Mouse (Mus musculus): ENCODE measurements around the gene Utrn.

Gene Utrn

GRCm38 (mm10) chr10:12704290-12704689 is 164.9 kb downstream of the Utrn start:
- in situ Hi-C loops (cut with MboI; ENCODE audit: unreplicated experiment in 2 of 2), result loop anchor here in 1 of 2 experiments (5.0 kb wide), 1 partner anchor 283 kb away; no protein-coding TSS in a partner anchor

GRCm38 (mm10) chr10:12703526-12703925 is 165.6 kb downstream of the Utrn start:
- in situ Hi-C loops (cut with MboI; ENCODE audit: unreplicated experiment in 2 of 2), result loop anchor here in 1 of 2 experiments (5.0 kb wide), 1 partner anchor 284 kb away; no protein-coding TSS in a partner anchor

GRCm38 (mm10) chr10:12702140-12702539 is 167.0 kb downstream of the Utrn start:
- in situ Hi-C loops (cut with MboI; ENCODE audit: unreplicated experiment in 2 of 2), result loop anchor here in 1 of 2 experiments (5.0 kb wide), 1 partner anchor 285 kb away; no protein-coding TSS in a partner anchor

GRCm38 (mm10) chr10:12701694-12702093 is 167.5 kb downstream of the Utrn start:
- in situ Hi-C loops (cut with MboI; ENCODE audit: unreplicated experiment in 2 of 2), result loop anchor here in 1 of 2 experiments (5.0 kb wide), 1 partner anchor 286 kb away; no protein-coding TSS in a partner anchor

GRCm38 (mm10) chr10:12700576-12700975 is 168.6 kb downstream of the Utrn start:
- in situ Hi-C loops (cut with MboI; ENCODE audit: unreplicated experiment in 2 of 2), result loop anchor here in 1 of 2 experiments (5.0 kb wide), 1 partner anchor 287 kb away; no protein-coding TSS in a partner anchor

- in situ Hi-C loops (cut with MboI; ENCODE audit: unreplicated experiment in 2 of 2), result loop anchor here in 1 of 2 experiments (25.0 kb wide), 1 partner anchor 739 kb away; no protein-coding TSS in a partner anchor
Measured at GRCm38 (mm10) chr10:12697902-12698301, 171.3 kb downstream of the Utrn start.

GRCm38 (mm10) chr10:12696704-12697103 is 172.5 kb downstream of the Utrn start:
- in situ Hi-C loops (cut with MboI; ENCODE audit: unreplicated experiment in 2 of 2), result loop anchor here in 1 of 2 experiments (25.0 kb wide), 1 partner anchor 741 kb away; no protein-coding TSS in a partner anchor

GRCm38 (mm10) chr10:12694774-12695173 is 174.4 kb downstream of the Utrn start:
- in situ Hi-C loops (cut with MboI; ENCODE audit: unreplicated experiment in 2 of 2), result loop anchor here in 1 of 2 experiments (25.0 kb wide), 1 partner anchor 743 kb away; no protein-coding TSS in a partner anchor

- in situ Hi-C loops (cut with MboI; ENCODE audit: unreplicated experiment in 2 of 2), result loop anchor here in 1 of 2 experiments (25.0 kb wide), 1 partner anchor 747 kb away; no protein-coding TSS in a partner anchor
Measured at GRCm38 (mm10) chr10:12690601-12691000, 178.6 kb downstream of the Utrn start.

- in situ Hi-C loops (cut with MboI; ENCODE audit: unreplicated experiment in 2 of 2), result loop anchor here (5.0 to 25.0 kb wide), 3 partner anchors 237 to 752 kb away; no protein-coding TSS in a partner anchor
Measured at GRCm38 (mm10) chr10:12685683-12686082, 183.5 kb downstream of the Utrn start.

GRCm38 (mm10) chr10:12684018-12684417 is 185.1 kb downstream of the Utrn start:
- in situ Hi-C loops (cut with MboI; ENCODE audit: unreplicated experiment in 2 of 2), result loop anchor here in 1 of 2 experiments (25.0 kb wide), 1 partner anchor 753 kb away; no protein-coding TSS in a partner anchor

- in situ Hi-C loops (cut with MboI; ENCODE audit: unreplicated experiment in 2 of 2), result loop anchor here in 1 of 2 experiments (25.0 kb wide), 1 partner anchor 1486 kb away; no protein-coding TSS in a partner anchor
Measured at GRCm38 (mm10) chr10:12673309-12673708, 195.9 kb downstream of the Utrn start.

GRCm38 (mm10) chr10:12671608-12672007 is 197.6 kb downstream of the Utrn start:
- in situ Hi-C loops (cut with MboI; ENCODE audit: unreplicated experiment in 2 of 2), result loop anchor here in 1 of 2 experiments (25.0 kb wide), 1 partner anchor 1484 kb away; no protein-coding TSS in a partner anchor

- in situ Hi-C loops (cut with MboI; ENCODE audit: unreplicated experiment in 2 of 2), result loop anchor here in 1 of 2 experiments (25.0 kb wide), 1 partner anchor 1475 kb away; no protein-coding TSS in a partner anchor
Measured at GRCm38 (mm10) chr10:12662035-12662434, 207.1 kb downstream of the Utrn start.

- in situ Hi-C loops (cut with MboI; ENCODE audit: unreplicated experiment in 2 of 2), result loop anchor here (10.0 to 25.0 kb wide), 2 partner anchors 1471 to 1473 kb away; no protein-coding TSS in a partner anchor
Measured at GRCm38 (mm10) chr10:12658023-12658744, 211.0 kb downstream of the Utrn start.

- in situ Hi-C loops (cut with MboI; ENCODE audit: unreplicated experiment in 2 of 2), result loop anchor here (10.0 to 25.0 kb wide), 2 partner anchors 1466 to 1468 kb away; no protein-coding TSS in a partner anchor
Measured at GRCm38 (mm10) chr10:12652988-12653387, 216.2 kb downstream of the Utrn start.

GRCm38 (mm10) chr10:12646119-12646518 is 223.0 kb downstream of the Utrn start:
- in situ Hi-C loops (cut with MboI; ENCODE audit: unreplicated experiment in 2 of 2), result no loop called here

GRCm38 (mm10) chr10:12643336-12643735 is 225.8 kb downstream of the Utrn start:
- in situ Hi-C loops (cut with MboI; ENCODE audit: unreplicated experiment in 2 of 2), result no loop called here

- in situ Hi-C loops (cut with MboI; ENCODE audit: unreplicated experiment in 2 of 2), result no loop called here
Measured at GRCm38 (mm10) chr10:12639638-12640037, 229.5 kb downstream of the Utrn start.

- in situ Hi-C loops (cut with MboI; ENCODE audit: unreplicated experiment in 2 of 2), result no loop called here
Measured at GRCm38 (mm10) chr10:12633965-12634364, 235.2 kb downstream of the Utrn start.

- in situ Hi-C loops (cut with MboI; ENCODE audit: unreplicated experiment in 2 of 2), result no loop called here
Measured at GRCm38 (mm10) chr10:12630933-12631332, 238.2 kb downstream of the Utrn start.

Measured in v-Abl transformed pro-B cells (cell line).